Mouse (Mus musculus) neutrophil, adult 5-6 weeks (primary cell): ENCODE results near the gene Prelp. TPM values are rescaled to one million over a fixed set of nuclear protein-coding genes. Genes with fewer than 3 reads are reported as not detected.

ENCODE experiments used
- ATAC-seq: fragments of 151-379, 151-347 bp; 2 replicates; pipeline ENCODE4 v1.8.0; 2017; ENCODE audit warnings: mild to moderate bottlenecking, moderate TSS enrichment; ENCODE audit not compliant: insufficient number of reproducible peaks, poor library complexity, low FRiP score, severe bottlenecking; ENCODE audit errors: extremely low read depth
- total RNA-seq: library from RNA; stranded (forward); fragments of 200-1000 nt; gene quantifications from 2 replicates; pipeline ENCODE4 v1.2.3, GENCODE M21; 2017

Gene Prelp
- total RNA-seq, 1 experiment from 2014 or later = not detected

DNA sequence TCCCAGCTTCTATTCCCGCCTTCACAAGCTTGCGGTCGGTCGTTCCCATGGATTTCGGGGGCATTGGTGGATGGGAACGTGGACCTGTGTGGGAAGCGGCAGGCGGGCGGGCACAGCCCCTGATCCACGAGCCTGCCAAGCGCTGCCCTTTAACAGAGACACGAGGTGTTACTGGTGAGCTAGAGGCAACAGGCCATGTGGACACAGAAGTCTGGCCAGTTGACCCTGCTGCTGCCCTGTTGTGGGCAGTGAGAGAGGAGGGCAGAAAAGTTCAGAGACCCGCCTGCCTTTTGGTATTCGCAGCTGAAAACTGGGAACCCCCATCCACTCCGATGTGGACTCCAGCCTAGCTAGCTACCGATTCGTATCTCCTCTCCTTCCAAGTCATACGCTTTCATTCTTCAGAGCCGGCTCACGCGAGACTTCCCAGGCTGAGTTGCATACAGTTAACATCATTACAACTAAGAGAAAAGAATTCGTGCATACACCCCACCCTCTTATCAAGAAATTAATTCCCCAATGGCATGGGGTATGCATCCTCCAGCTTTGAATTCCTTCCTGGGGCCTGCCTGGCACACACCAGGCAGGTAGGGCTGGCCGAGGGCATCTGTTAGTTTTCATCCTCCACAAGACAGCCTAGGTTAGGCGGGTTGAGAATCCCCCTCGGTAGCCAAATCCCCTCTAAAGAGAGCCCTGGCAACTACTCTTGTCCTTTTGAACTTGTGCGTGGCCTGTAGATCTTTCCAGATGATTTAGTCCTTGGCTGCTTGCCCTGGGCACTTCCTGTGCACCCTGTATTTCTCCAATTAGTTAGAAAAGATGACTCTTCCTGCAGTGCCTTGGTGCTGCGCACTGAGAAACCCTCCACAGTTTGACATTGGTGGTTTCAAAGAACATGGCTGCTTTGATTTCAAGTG, 12.3 kb downstream of the Prelp start:
- no peak for ATAC-seq

DNA sequence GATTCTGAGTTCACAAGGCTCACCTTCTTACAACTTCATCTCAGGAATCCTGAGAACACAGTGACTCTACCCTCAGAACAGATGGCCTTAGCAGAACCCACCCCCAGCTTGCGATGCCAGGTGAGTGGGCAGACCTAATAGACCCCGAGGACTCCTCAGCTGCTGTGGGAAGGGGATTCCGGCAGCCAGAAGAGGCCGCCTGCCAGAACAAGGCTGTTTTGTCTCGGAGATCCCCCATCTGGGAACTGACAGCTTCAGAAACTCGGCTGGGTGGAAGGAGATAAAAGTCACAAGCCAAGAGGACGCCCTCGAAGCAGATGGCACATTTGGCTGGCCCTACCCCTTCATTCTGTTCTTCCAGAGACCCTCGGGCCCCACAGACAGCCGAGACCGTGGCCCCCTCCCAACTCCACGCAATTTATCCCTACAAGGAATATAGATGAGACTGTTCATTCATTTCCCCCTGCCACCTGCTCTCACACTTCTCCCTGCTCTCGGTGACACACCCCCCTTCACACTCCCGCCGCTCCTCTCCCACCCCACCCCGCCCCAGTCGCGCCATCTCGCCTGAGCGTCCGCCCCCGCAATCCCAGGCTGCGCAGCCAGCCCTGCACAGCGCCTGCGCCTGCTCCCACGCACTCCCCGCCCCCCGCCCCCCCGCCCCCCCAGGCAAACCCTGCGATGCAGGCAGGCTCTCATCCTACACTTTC, 13.1 kb downstream of the Prelp start, which contains the start of gene Optc:
TSS of gene Optc (minus strand) at position 51 of the 710 bp plus-strand sequence.
- no peak for ATAC-seq

- ATAC-seq = no peak
Observed at GRCm38 (mm10) chr1:133906420-133906819, 14.8 kb downstream of the Prelp start.

GRCm38 (mm10) chr1:133900825-133901224, 20.4 kb downstream of the Prelp start:
- ATAC-seq = no peak

DNA sequence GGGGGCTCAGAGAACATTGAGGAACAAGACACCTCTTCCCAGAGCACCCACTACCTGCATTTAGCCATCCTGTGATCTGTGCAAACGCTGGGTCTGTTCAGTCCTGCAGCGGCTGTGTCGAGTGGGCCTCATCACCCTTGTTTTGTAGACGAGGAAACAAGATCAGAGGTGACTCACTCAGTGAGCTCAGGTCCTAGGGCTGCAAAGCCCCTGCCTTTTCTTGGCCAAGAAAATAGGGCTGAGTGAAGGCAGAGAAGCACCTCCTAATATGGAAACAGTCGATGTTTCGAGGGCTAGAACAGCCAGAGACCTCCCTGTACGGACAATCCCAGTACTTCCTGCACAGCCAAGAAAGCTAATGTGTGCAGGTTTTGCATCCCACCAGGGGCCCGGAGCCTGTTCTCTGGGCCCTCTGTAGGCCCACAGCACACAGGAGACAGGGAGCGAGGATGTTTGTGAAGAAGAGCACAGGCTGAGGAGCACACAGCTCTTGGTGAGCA, 22.1 kb downstream of the Prelp start:
- no peak for ATAC-seq

DNA sequence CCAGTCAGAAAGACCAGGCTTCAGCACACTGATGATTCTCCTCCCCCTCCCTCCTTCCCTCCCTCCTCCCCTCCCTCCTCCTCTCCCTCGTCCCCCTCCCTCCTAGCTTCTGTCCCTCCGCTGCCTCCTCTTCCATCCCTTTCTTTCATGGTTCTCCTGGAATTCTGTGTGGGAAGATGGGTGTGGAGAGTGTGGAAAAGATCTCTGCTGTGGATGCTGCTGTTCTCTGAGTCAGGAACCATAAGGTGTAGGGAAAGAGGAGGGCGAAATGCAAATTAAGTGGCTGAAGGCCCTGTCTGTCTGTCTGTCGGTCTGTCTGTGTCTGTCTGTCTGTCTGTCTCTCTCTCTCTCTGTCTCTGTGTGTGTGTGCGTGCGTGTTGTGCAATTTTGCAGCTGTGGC, 23.9 kb downstream of the Prelp start:
- ATAC-seq = no peak

- no peak for ATAC-seq
Observed at GRCm38 (mm10) chr1:133891489-133891888, 29.7 kb downstream of the Prelp start.

DNA sequence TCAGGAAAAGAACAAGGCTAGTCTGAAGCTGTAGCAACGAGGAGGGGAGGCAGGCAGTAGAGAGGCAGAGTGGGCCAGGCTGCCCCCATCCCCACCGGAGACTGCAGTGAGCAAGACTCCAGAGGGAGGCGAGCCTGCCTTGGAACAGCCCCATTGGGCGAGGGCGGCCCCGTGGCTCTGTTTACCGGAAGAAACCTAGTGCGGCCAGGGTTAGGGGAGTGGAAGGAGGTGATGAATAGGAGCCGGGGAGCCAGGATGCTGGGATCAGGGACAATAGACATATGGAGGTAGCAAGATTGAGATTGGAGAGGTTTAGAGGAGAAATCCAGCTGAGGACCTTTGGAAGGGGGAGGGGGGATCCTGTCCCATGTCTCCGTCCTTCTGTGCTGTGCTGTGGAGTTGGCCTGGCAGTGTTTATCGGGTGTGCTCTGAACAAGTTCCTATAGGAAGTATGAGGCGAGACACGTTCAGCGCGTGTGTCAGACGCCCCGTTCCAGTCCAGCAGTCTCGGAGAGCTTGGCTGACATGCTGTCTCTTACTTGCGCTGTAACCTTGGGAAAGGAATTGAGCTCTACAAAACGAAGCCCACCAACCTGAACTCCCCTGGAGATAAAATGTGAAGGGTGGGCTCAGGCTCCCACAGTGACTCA, 31.1 kb downstream of the Prelp start:
- ATAC-seq = no peak

- no peak for ATAC-seq
Observed at GRCm38 (mm10) chr1:133887538-133888250, 33.5 kb downstream of the Prelp start.

DNA sequence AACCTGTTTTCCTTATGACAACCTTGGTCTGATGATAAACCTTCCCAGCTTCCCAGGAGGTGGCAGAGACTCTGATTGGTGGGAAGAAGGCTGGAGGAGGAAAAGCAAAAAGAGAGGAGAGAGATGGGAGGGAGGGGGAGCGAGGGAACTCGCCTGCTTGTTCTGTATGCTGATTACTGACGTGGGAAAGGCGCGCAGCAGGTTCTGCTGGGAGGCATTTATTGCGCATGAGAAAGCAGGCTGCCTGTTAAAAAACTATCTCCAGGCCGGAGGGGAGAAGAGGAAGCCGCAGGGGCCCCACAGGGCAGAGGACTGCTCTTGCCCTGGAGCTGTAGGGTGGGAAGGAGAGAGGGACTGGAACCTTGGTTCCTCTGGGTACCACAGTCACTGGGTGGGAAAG, 34.2 kb downstream of the Prelp start:
- no peak for ATAC-seq

- no peak for ATAC-seq
Observed at GRCm38 (mm10) chr1:133886431-133886830, 34.8 kb downstream of the Prelp start.

DNA sequence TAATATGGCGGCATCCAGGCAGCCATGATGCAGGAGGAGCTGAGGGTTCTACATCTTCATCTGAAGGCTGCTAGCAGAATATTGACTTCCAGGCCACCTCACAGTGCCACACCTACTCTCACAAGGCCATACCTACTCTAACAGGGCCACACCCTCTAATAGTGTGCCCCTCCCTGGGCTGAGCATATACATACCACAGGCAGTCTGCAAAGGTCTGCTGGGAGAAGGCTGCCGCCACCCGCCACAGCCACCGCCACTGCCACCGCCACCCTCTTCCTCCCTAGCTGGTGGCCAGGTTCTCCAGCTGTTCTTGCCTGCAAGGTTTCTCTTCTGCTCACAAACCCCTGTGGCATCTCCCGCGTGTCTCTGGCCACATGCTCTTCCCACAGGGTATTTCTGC, 35.4 kb downstream of the Prelp start:
- ATAC-seq = no peak

DNA sequence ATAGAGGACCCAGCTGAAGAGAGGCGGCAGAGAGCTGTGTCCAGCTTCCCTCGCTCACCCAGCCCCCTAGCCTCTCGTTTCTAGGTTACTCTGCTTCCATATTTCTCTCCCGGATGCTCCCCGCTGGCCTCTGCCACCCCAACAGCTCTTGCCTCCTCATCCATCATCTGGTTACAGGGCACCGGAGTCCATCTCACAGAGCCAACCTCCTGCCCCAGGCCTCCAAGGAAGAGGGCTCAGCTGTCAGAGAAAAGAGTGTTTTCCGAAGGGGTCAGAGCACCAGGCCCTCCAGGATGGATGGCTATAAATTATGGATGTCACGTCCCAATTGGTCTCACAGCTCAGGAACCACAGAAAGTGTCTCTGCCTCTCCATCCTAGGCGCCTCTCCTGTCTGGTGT, 36.5 kb downstream of the Prelp start:
- no peak for ATAC-seq

- no peak for ATAC-seq
Observed at GRCm38 (mm10) chr1:133884090-133884489, 37.1 kb downstream of the Prelp start.

DNA sequence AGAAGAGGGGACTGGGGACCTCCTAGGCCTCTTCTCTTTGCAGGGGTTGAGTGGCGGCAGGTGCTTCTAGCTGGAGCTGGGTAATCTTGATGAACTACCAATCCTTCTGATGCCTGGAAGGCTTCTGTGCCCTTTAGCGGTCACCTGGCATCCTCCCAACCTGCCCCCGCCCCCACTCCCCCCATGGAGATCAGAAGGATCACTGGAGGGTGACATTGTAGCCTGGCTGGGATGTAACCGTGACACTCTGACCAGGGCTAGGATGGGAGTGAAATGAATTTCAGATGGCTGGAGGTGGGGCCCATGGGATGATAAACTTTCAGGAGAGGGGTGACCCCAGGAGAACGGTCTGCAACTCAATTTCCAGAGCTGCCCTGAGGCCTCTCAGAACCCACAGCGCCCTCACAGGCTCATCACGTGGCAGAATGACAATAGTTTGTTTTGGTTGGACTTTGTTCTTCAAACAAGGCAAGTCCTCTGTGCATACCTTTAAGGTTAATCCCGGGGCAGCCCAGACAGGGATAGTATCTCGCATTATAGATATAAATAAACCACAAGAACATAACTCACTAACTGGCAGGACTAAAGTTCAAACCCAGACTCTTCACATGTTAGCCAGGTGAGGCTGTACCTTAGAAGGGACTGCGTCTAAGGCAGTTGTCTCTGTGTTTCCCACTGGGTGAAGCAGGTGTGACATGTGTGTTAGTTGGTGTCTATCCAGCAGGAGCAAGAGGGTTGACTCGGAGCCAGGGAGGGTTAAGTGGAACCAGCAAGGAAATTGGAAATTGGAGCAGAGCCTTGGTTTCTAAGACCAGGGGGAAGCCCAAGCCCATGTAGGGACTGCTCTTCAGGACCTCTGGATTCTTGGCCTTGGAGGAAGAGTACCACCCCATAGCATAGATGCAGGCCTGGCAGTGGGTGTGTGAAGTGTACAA, 38.7 kb downstream of the Prelp start:
- no peak for ATAC-seq

DNA sequence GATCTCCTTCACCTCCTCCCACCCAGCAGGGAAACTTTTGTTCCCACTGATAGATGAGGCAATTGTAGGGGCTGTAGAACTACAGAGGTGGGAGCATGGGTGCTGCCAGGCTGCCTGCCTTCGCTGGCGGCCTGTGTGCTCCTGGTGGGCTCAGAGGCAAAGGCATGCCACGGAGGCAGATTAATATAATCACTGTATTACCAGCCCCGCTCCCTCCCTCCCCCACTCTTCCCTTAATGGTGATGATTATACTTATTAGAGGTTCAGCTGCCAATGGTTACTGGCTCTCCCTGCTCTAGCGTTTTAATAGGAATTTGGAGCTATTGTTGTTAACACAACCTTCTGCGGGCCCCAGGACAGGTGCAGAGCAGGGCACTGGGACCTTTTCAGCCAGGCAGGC, 39.4 kb downstream of the Prelp start:
- no peak for ATAC-seq

DNA sequence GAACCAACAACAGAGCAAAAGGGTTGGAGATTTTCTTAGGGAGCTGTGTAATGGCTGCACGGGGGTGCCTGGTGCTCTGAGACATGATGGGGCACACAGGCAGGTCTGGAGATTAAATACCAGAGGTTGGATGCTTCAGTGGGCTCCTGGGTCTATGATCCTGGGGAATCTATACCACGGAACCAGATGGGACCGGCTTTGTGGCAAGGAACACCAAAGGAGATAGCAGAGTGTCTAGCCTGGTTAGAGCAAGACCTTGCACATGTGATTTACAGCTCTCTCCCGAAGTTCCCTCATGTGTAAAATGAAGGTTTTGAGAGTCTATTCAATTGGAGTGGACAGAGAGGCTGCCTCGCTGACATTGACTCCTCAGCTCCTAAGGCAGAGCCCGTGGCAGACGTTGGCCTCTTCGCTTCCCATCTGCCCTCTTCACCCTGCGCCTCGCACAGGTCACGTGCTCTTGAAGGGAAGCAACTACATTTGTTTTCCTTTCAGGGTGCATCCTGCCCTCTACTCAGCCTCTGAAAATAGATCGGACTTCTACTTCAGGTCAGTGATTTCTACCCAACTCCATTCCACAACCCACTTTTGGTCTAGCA, 42.3 kb downstream of the Prelp start:
- no peak for ATAC-seq

DNA sequence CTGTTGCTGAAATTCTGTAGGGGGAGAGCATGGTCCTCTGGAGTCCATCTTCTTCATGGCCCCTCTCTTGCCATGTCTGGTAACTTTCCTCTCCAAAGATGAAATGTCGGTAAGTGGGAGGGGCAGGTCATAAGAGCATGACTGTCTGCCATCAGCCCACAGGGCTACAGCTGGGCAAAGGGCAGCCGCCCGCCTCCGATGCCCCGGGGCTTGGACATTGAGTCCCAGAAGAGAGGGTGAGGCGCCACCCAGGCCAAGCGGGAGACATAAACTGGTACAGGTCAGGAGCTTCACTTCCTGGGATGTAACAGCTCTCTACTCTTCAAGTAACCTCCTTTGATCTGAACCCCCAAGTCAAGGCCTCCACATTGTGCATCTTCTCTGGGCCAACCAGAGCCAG, 44.3 kb downstream of the Prelp start:
- no peak for ATAC-seq
